Mouse (Mus musculus) embryonic facial prominence, embryonic 13.5 days (tissue): ENCODE measurements around the gene D10Jhu81e. TPM values are rescaled to one million over a fixed set of nuclear protein-coding genes. Genes with fewer than 3 reads are reported as not detected.
A peak's percentile ranks its signal among the peaks of the same experiment; 100 is the strongest.

Experiments
- ATAC-seq: fragments of 200-750 bp; cut with Nextera tagmentation; 2 replicates; pipeline ENCODE4 v1.8.0; 2017; ENCODE audit warnings: low read depth; ENCODE audit not compliant: insufficient number of reproducible peaks, insufficient read depth, low FRiP score, low TSS enrichment
- H3K27ac ChIP-seq: fragments of 300-500 bp; sonication (generic); 2 replicates; pipeline ENCODE4 v1.5.1; 2015; ENCODE audit warnings: moderate library complexity, mild to moderate bottlenecking, inconsistent platforms
- H3K27me3 ChIP-seq: fragments of 300-500 bp; sonication (generic); 2 replicates; pipeline ENCODE4 v1.6.1; 2015; ENCODE audit warnings: mild to moderate bottlenecking, inconsistent platforms
- H3K36me3 ChIP-seq: fragments of 300-500 bp; sonication (generic); 2 replicates; pipeline ENCODE4 v1.6.1; 2015; ENCODE audit warnings: mild to moderate bottlenecking, inconsistent platforms
- H3K4me1 ChIP-seq: fragments of 300-500 bp; sonication (generic); 2 replicates; pipeline ENCODE4 v1.6.1; 2015; ENCODE audit warnings: inconsistent platforms
- H3K4me2 ChIP-seq: fragments of 300-500 bp; sonication (generic); 2 replicates; pipeline ENCODE4 v1.6.1; 2015; ENCODE audit warnings: moderate library complexity, mild to moderate bottlenecking, inconsistent platforms
- H3K4me3 ChIP-seq: fragments of 300-500 bp; sonication (generic); 2 replicates; pipeline ENCODE4 v1.5.1; 2015; ENCODE audit warnings: mild to moderate bottlenecking, inconsistent platforms
- H3K9ac ChIP-seq: fragments of 300-500 bp; sonication (generic); 2 replicates; pipeline ENCODE4 v1.6.1; 2015; ENCODE audit warnings: mild to moderate bottlenecking, inconsistent platforms
- H3K9me3 ChIP-seq: fragments of 300-500 bp; sonication (generic); 2 replicates; pipeline ENCODE4 v1.6.1; 2016; ENCODE audit warnings: inconsistent platforms
- WGBS: fragments of 180-500 bp; shearing (Covaris S2); methylation state at CpG from one replicate; pipeline ENCODE4 v1.1.7; 2015; ENCODE audit warnings: mixed read lengths; 5-methylcytosine and 5-hydroxymethylcytosine counted together
- polyA plus RNA-seq: library from polyadenylated mRNA; unstranded; fragments of >200 nt; fragmentation: Nextera tagmentation; extraction: Ambion mirVana; gene quantifications from 2 replicates; pipeline ENCODE4 v1.2.1, GENCODE M21; 2015

D10Jhu81e gene
- polyA plus RNA-seq, 1 experiment from 2014 or later, result 38.9 TPM

- no peak overlapping the region for H3K4me2 ChIP-seq
- 88% methylated on average over 1 of the region's 1 CpGs for WGBS
- H3K36me3 ChIP-seq, result no peaks in the 10 kb centered on the region
- H3K9ac ChIP-seq, result no peak overlapping the region
- peaks cover 23% of the 10 kb centered on the region for H3K4me1 ChIP-seq
- no peaks in the 10 kb centered on the region for H3K27me3 ChIP-seq
- H3K4me3 ChIP-seq, result no peak overlapping the region
- ATAC-seq, result no peak
- H3K27ac ChIP-seq, result no peak overlapping the region
- no peaks in the 10 kb centered on the region for H3K9me3 ChIP-seq
These were observed 29.4 kb downstream of the D10Jhu81e start for GRCm38 (mm10) chr10:78140251-78140600.

GRCm38 (mm10) chr10:78139572-78140250, 29.9 kb downstream of the D10Jhu81e start:
- Histone ChIP-seq H3K27me3 (no peaks in the 10 kb centered on the region), H3K9ac (no peak overlapping the region), H3K4me3 (no peak overlapping the region), H3K9me3 (no peaks in the 10 kb centered on the region), H3K36me3 (no peaks in the 10 kb centered on the region), H3K4me1 (peaks cover 28% of the 10 kb centered on the region), H3K27ac (peak overlapping the region; percentile 80), H3K4me2 (no peak overlapping the region)
- WGBS, result 81% methylated on average over 11 of the region's 11 CpGs
- no peak for ATAC-seq

DNA sequence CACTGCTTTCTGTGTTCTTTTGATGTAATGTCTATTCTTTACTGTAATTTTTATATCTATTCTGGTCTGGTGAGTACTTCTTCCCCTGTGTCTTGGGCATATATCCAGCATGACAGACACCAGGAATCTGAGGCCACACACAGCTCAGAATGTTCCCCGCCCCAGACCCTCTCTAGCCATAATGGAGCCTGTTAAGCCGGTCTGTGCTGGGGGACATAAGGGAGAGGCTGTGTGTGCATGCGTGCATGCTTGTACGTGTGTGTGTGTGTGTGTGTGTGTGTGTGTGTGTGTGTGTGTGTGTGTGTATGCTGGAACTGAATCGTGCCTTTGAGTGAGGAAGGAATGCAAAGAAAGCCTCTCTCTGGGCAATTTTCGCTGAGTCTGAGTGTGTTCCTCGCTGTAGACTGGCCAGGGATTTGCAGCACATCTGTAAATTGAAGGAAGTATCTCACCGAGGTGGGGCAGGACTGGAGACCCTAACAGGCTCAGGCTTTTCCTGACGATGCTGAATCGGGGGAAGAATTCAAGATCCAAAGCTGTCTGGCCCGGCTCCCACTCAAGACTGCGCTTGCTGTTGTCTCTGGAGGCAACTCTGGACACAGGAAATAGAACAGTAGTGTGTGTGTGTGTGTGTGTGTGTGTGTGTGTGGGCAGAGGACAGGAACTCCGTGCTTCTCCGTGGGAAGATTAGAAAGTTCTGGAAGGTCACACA, 30.6 kb downstream of the D10Jhu81e start:
- Histone ChIP-seq H3K4me2 (peak overlapping the region; percentile 30), H3K36me3 (no peaks in the 10 kb centered on the region), H3K27ac (peak overlapping the region; percentile 80), H3K27me3 (no peaks in the 10 kb centered on the region), H3K9ac (no peak overlapping the region), H3K4me1 (peaks cover 34% of the 10 kb centered on the region), H3K4me3 (no peak overlapping the region), H3K9me3 (no peaks in the 10 kb centered on the region)
- WGBS, result 25% methylated on average over 14 of the region's 14 CpGs
- ATAC-seq, result peak; percentile 48; the same call in 1 of the 2 replicates

DNA sequence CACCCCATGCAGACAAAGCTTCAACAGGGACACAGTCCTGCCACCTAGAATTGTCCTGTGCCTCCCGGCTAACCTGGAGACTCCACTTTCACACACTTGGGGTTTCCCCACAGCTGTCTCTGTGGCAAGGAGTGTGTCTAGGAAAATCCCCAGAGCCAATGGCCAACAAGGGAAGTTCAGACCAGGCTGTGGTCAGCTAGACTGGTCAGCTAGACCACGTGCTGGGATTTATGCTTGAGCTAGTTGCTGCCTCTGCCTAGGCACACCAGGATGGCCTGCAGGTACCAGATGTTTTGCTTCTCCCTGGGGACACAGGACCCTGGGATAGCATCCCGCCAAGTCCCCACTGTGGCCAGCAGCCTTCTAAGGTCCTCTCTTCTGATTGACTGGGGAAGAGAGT, 32.4 kb downstream of the D10Jhu81e start:
- ATAC-seq, result no peak
- 89% methylated on average over 3 of the region's 3 CpGs for WGBS
- no peaks in the 10 kb centered on the region for H3K27me3 ChIP-seq
- no peak overlapping the region for H3K27ac ChIP-seq
- H3K4me1 ChIP-seq, result peaks cover 34% of the 10 kb centered on the region
- H3K36me3 ChIP-seq, result no peaks in the 10 kb centered on the region
- no peak overlapping the region for H3K4me3 ChIP-seq
- no peak overlapping the region for H3K4me2 ChIP-seq
- H3K9ac ChIP-seq, result no peak overlapping the region
- no peaks in the 10 kb centered on the region for H3K9me3 ChIP-seq

DNA sequence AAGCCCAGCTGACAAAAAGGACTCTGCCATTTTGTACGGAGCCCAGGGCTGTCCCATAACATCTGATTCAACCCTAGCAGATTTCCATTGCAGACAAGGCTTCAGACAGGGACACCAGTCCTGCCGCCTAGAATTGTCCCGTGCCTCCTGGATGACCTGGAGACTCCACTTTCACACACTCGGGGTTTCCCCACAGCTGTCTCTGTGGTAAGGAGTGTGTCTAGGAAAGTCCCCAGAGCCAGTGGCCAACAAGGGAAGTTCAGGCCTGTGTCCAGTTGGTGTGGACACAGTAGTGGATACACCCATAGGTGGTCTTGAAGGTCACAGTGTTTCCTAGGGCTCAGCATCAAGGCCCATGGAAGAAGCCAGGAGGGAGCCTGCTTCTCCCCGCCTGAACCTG, 33.6 kb downstream of the D10Jhu81e start:
- ATAC-seq, result no peak
- Histone ChIP-seq H3K27me3 (no peaks in the 10 kb centered on the region), H3K4me3 (no peak overlapping the region), H3K4me2 (no peak overlapping the region), H3K4me1 (peaks cover 36% of the 10 kb centered on the region), H3K27ac (no peak overlapping the region), H3K9me3 (no peaks in the 10 kb centered on the region), H3K36me3 (no peaks in the 10 kb centered on the region), H3K9ac (no peak overlapping the region)
- WGBS, result 76% methylated on average over 5 of the region's 5 CpGs

DNA sequence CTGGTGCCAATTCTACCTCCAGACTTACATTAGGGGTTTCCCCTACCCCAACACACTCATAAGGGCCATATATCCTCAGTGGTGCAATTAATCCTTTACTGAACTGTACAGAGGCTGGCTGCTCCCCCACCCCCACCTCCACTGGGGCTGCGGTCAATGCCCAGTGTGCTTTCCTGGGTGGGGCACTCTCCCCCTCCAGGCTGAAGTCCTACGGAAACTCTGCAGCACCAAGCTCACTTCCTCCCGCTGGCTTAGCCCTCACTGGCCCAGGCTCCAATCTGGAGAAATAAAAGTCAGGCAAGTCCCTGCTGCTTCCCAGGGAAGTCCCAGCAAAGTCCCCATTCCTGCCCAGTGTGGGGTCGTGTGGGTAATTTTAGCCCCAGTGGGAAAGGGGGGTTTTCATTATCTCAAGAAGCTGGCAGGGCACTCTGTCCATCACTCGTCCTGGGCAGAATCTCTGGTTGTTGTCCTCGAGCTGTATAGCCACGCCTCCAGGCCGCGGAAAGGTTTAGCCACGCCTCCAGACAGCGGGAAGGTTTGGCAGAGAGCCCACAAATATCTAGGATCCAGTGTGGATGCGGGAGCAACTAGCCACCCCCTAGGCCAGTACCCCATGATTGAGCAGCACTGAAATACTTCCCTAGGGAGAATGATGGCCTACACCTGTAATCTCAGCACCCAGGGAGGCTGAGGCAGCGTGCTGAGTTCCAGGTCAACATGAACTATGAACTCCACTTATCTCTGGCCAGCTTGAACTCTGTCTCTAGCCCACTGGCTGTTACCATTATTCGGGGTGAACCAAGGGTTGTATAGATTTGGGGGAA, 34.4 kb downstream of the D10Jhu81e start:
- Histone ChIP-seq H3K27me3 (no peaks in the 10 kb centered on the region), H3K4me1 (peaks cover 44% of the 10 kb centered on the region), H3K4me2 (peak overlapping the region; percentile 46), H3K4me3 (0 out of 2 replicates have a peak overlapping the region, but pooled peaks have one; percentile 11), H3K36me3 (no peaks in the 10 kb centered on the region), H3K27ac (0 out of 2 replicates have a peak overlapping the region, but pooled peaks have one; percentile 8), H3K9ac (peak overlapping the region; percentile 41; the same call in 1 of the 2 replicates), H3K9me3 (no peaks in the 10 kb centered on the region)
- no peak for ATAC-seq
- 10% methylated on average over 14 of the region's 14 CpGs for WGBS

GRCm38 (mm10) chr10:78134400-78134799, 35.2 kb downstream of the D10Jhu81e start:
- H3K9ac ChIP-seq, result no peak overlapping the region
- no peak overlapping the region for H3K27ac ChIP-seq
- H3K9me3 ChIP-seq, result no peaks in the 10 kb centered on the region
- H3K36me3 ChIP-seq, result no peaks in the 10 kb centered on the region
- no peak overlapping the region for H3K4me3 ChIP-seq
- H3K4me2 ChIP-seq, result no peak overlapping the region
- WGBS, result 60% methylated on average over 4 of the region's 4 CpGs
- ATAC-seq, result no peak
- no peaks in the 10 kb centered on the region for H3K27me3 ChIP-seq
- peaks cover 45% of the 10 kb centered on the region for H3K4me1 ChIP-seq

GRCm38 (mm10) chr10:78129998-78130397, 39.6 kb downstream of the D10Jhu81e start:
- 72% methylated on average over 4 of the region's 4 CpGs for WGBS
- H3K4me3 ChIP-seq, result no peak overlapping the region
- H3K27ac ChIP-seq, result peak overlapping the region; percentile 16; the same call in 1 of the 2 replicates
- H3K4me2 ChIP-seq, result no peak overlapping the region
- no peak for ATAC-seq
- no peaks in the 10 kb centered on the region for H3K36me3 ChIP-seq
- H3K4me1 ChIP-seq, result peaks cover 34% of the 10 kb centered on the region
- H3K9ac ChIP-seq, result no peak overlapping the region
- no peaks in the 10 kb centered on the region for H3K27me3 ChIP-seq
- H3K9me3 ChIP-seq, result no peaks in the 10 kb centered on the region

DNA sequence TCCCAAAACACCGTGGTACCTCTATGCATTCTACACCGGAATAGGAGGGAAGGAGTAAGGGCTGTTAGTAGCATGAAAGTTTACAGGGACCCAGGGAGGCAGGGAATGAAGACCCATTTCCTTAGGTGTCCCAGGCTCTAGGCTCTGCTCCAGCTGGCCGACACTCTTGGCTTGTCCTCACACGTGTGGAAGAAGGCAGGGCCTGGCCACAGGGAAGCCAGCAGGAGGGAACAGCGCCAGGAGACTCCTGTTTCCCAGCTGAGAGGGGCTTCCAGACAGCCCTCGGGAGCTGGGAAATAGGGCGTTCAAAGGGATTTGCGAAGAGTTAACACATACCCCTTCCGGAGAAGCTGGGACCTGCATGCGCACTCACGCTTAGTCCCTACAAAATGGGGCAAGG, 40.2 kb downstream of the D10Jhu81e start:
- H3K4me1 ChIP-seq, result peaks cover 29% of the 10 kb centered on the region
- WGBS, result 51% methylated on average over 11 of the region's 11 CpGs
- H3K4me3 ChIP-seq, result no peak overlapping the region
- ATAC-seq, result no peak
- no peak overlapping the region for H3K4me2 ChIP-seq
- no peaks in the 10 kb centered on the region for H3K36me3 ChIP-seq
- H3K9ac ChIP-seq, result no peak overlapping the region
- H3K27me3 ChIP-seq, result no peaks in the 10 kb centered on the region
- no peaks in the 10 kb centered on the region for H3K9me3 ChIP-seq
- no peak overlapping the region for H3K27ac ChIP-seq

- no peak for ATAC-seq
- no peak overlapping the region for H3K9ac ChIP-seq
- no peaks in the 10 kb centered on the region for H3K27me3 ChIP-seq
- no peak overlapping the region for H3K4me2 ChIP-seq
- peaks cover 26% of the 10 kb centered on the region for H3K4me1 ChIP-seq
- no peaks in the 10 kb centered on the region for H3K9me3 ChIP-seq
- no peaks in the 10 kb centered on the region for H3K36me3 ChIP-seq
- WGBS, result 82% methylated on average over 2 of the region's 2 CpGs
- H3K4me3 ChIP-seq, result no peak overlapping the region
- H3K27ac ChIP-seq, result no peak overlapping the region
These were observed 40.9 kb downstream of the D10Jhu81e start for GRCm38 (mm10) chr10:78128647-78129046.

- no peak overlapping the region for H3K4me2 ChIP-seq
- no peaks in the 10 kb centered on the region for H3K9me3 ChIP-seq
- peaks cover 26% of the 10 kb centered on the region for H3K4me1 ChIP-seq
- 38% methylated on average over 1 of the region's 1 CpGs for WGBS
- no peak overlapping the region for H3K4me3 ChIP-seq
- ATAC-seq, result no peak
- H3K27ac ChIP-seq, result no peak overlapping the region
- H3K27me3 ChIP-seq, result no peaks in the 10 kb centered on the region
- no peak overlapping the region for H3K9ac ChIP-seq
- H3K36me3 ChIP-seq, result no peaks in the 10 kb centered on the region
These were observed 41.7 kb downstream of the D10Jhu81e start for GRCm38 (mm10) chr10:78127931-78128330.
